ENCODE assay signal across 9 mouse cellular contexts in the genomic region with DNA sequence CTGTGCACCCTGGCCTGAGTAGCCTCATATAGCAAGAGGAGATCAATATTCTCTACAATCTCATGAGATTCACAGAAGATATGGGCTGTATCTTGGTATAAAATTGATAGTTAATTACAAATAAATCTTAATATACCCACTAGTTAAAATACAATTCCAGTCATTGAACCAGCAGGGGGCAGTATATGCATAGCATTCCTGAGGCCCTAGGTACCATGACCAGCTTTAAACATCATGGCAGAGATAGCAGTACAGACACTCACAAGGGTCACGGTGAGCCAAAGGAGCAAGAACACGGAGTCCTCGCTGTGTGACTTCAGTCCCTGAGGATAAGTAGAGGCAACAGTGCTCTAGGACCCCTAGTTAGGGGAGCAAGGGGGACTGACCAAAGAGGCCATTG. TPM values are rescaled to one million over a fixed set of nuclear protein-coding genes. Genes with fewer than 3 reads are reported as not detected.
A peak's percentile ranks its signal among the peaks of the same experiment; 100 is the strongest.
DNase-seq lines count a peak whose midpoint lies in the region; ATAC-seq and TF ChIP-seq lines count a peak whose summit lies in the region.
"Had no signal": no experiment of that assay in that cellular context is flagged by ENCODE, and none has a peak within 500 bp of the region (broad histone marks: within the 10 kb centered on the region; RNA-seq: fewer than 3 reads in every experiment).

No protein-coding gene starts in this region.

- WGBS in embryonic facial prominence, embryonic 10.5 days: 67% methylated on average over 3 of the region's 3 CpGs
- 36% methylated on average over 3 of the region's 3 CpGs for WGBS in lung, embryonic 14.5 days
- 45% methylated on average over 3 of the region's 3 CpGs for WGBS in intestine, embryonic 16.5 days

- DNase-seq in layer of hippocampus, adult 2 months (ENCODE audit: low spot score in 2 of 2): peak; percentile 55 to 61
- DNase-seq in layer of hippocampus, adult 8-10 months (ENCODE audit: low spot score in 2 of 2): no peak
- peak; percentile 30 to 63 for DNase-seq in CD8-positive naive resting alpha-beta T cell, adult 2 months (ENCODE audit: low read depth in 2 of 2, low spot score in 2 of 2)
- peak; percentile 32 for DNase-seq in Muller cell, postnatal 12 days (ENCODE audit: inconsistent ontology term)
- peak; percentile 34 for DNase-seq in embryonic facial prominence, embryonic 10.5 days (ENCODE audit: low spot score)
- peak; percentile 86 for DNase-seq in lung, embryonic 14.5 days

- peak; percentile 89 for TF ChIP-seq CTCF in layer of hippocampus, adult 2 months (conservative IDR thresholded peaks at IDR 0.05)
- TF ChIP-seq CTCF in lung, embryonic 14.5 days (IDR thresholded peaks at IDR 0.05; ENCODE audit: low read depth): peak; percentile 74

- H3K4me3 ChIP-seq in layer of hippocampus, adult 2 months: no peak overlapping the region
- no peak overlapping the region for H3K4me3 ChIP-seq in embryonic facial prominence, embryonic 10.5 days
- H3K4me3 ChIP-seq in lung, embryonic 14.5 days (ENCODE audit: low read depth, low read length): no peak overlapping the region
- H3K4me3 ChIP-seq in intestine, embryonic 16.5 days (ENCODE audit: low read length): no peak overlapping the region
- H3K4me3 ChIP-seq: midbrain, embryonic 12.5 days had no signal

- H3K27me3 ChIP-seq in embryonic facial prominence, embryonic 10.5 days (replicated peaks; ENCODE audit: low read depth, poor library complexity, severe bottlenecking): no peaks in the 10 kb centered on the region
- no peaks in the 10 kb centered on the region for H3K27me3 ChIP-seq in lung, embryonic 14.5 days (ENCODE audit: insufficient read depth, low read length)
- no peaks in the 10 kb centered on the region for H3K27me3 ChIP-seq in intestine, embryonic 16.5 days (replicated peaks; ENCODE audit: control insufficient read depth, insufficient read depth, low read length)
- H3K27me3 ChIP-seq: midbrain, embryonic 12.5 days had no signal

- H3K9ac ChIP-seq in lung, embryonic 14.5 days: no peak overlapping the region
- H3K9ac ChIP-seq in intestine, embryonic 16.5 days (ENCODE audit: low read depth, low read length): no peak overlapping the region
- H3K9ac ChIP-seq: midbrain, embryonic 12.5 days had no signal

- no peak overlapping the region for H3K4me2 ChIP-seq in lung, embryonic 14.5 days
- no peak overlapping the region for H3K4me2 ChIP-seq in intestine, embryonic 16.5 days (ENCODE audit: low read depth, low read length)
- H3K4me2 ChIP-seq: midbrain, embryonic 12.5 days had no signal

- no peaks in the 10 kb centered on the region for H3K36me3 ChIP-seq in embryonic facial prominence, embryonic 10.5 days (replicated peaks)
- H3K36me3 ChIP-seq in lung, embryonic 14.5 days (ENCODE audit: insufficient read depth): no peaks in the 10 kb centered on the region
- H3K36me3 ChIP-seq in intestine, embryonic 16.5 days (ENCODE audit: control insufficient read depth, insufficient read depth, low read length): no peaks in the 10 kb centered on the region
- H3K36me3 ChIP-seq: midbrain, embryonic 12.5 days had no signal

- H3K27ac ChIP-seq in layer of hippocampus, adult 2 months: no peak overlapping the region
- H3K27ac ChIP-seq in embryonic facial prominence, embryonic 10.5 days (replicated peaks): no peak overlapping the region
- no peak overlapping the region for H3K27ac ChIP-seq in lung, embryonic 14.5 days (ENCODE audit: low read depth)
- no peak overlapping the region for H3K27ac ChIP-seq in intestine, embryonic 16.5 days (ENCODE audit: low read length)
- H3K27ac ChIP-seq: midbrain, embryonic 12.5 days had no signal

- no peaks in the 10 kb centered on the region for H3K9me3 ChIP-seq in embryonic facial prominence, embryonic 10.5 days
- H3K9me3 ChIP-seq in lung, embryonic 14.5 days (ENCODE audit: low read depth, low read length): no peaks in the 10 kb centered on the region
- no peaks in the 10 kb centered on the region for H3K9me3 ChIP-seq in intestine, embryonic 16.5 days (ENCODE audit: control insufficient read depth, low read length)
- H3K9me3 ChIP-seq: midbrain, embryonic 12.5 days had no signal

- H3K4me1 ChIP-seq in embryonic facial prominence, embryonic 10.5 days: 0 out of 2 replicates have a peak, but pooled peaks cover 2% of the 10 kb centered on the region
- no peaks in the 10 kb centered on the region for H3K4me1 ChIP-seq in lung, embryonic 14.5 days (ENCODE audit: insufficient read depth)
- no peaks in the 10 kb centered on the region for H3K4me1 ChIP-seq in intestine, embryonic 16.5 days (ENCODE audit: control insufficient read depth, insufficient read depth, low read length)

- ATAC-seq in lung, embryonic 14.5 days (ENCODE audit: insufficient read depth): no peak
- ATAC-seq in intestine, embryonic 16.5 days: no peak

RNA-seq across cellular contexts. Expression of a gene that starts 28.6 kb away (rescaled TPM):
- total RNA-seq in layer of hippocampus, adult 2 months (2021): 10 to 100 TPM; 30.2 to 30.3 TPM
- 10 to 100 TPM; 31.7 to 53.2 (median 43.4) TPM for total RNA-seq in layer of hippocampus, adult 8-10 months (2022)
- polyA plus RNA-seq in embryonic facial prominence, embryonic 10.5 days (2016; fragmentation: Nextera tagmentation; extraction: Ambion mirVana): 0.41 and 0.46 TPM in 2 replicates
- 3.6 and 4.0 TPM in 2 replicates for polyA plus RNA-seq in lung, embryonic 14.5 days (2014; fragmentation: Nextera tagmentation; extraction: Ambion mirVana)
- 3.3 and 4.4 TPM in 2 replicates for polyA plus RNA-seq in intestine, embryonic 16.5 days (2015; fragmentation: Nextera tagmentation; extraction: Ambion mirVana)

RNA-seq across cellular contexts. Expression of a gene that starts 50.0 kb away (rescaled TPM):
- total RNA-seq in layer of hippocampus, adult 2 months (2021): 10 to 100 TPM; 20.4 to 23.8 TPM
- 10 to 100 TPM; 25.6 to 39.3 (median 29.1) TPM for total RNA-seq in layer of hippocampus, adult 8-10 months (2022)
- polyA plus RNA-seq in embryonic facial prominence, embryonic 10.5 days (2016; fragmentation: Nextera tagmentation; extraction: Ambion mirVana): 2.4 and 4.3 TPM in 2 replicates
- 10.4 and 10.9 TPM in 2 replicates for polyA plus RNA-seq in lung, embryonic 14.5 days (2014; fragmentation: Nextera tagmentation; extraction: Ambion mirVana)
- polyA plus RNA-seq in intestine, embryonic 16.5 days (2015; fragmentation: Nextera tagmentation; extraction: Ambion mirVana): 14.9 and 16.2 TPM in 2 replicates

RNA-seq across cellular contexts. Expression of a gene that starts 57.3 kb away (rescaled TPM):
- total RNA-seq in layer of hippocampus, adult 2 months (2021): 10 to 100 TPM; 11.4 to 12.9 TPM
- 1 to 10 TPM; 6.6 to 8.4 (median 7.8) TPM for total RNA-seq in layer of hippocampus, adult 8-10 months (2022)
- 0.11 and 0.39 TPM in 2 replicates for polyA plus RNA-seq in embryonic facial prominence, embryonic 10.5 days (2016; fragmentation: Nextera tagmentation; extraction: Ambion mirVana)
- 1.1 TPM in 2 replicates for polyA plus RNA-seq in lung, embryonic 14.5 days (2014; fragmentation: Nextera tagmentation; extraction: Ambion mirVana)
- 1.8 and 2.0 TPM in 2 replicates for polyA plus RNA-seq in intestine, embryonic 16.5 days (2015; fragmentation: Nextera tagmentation; extraction: Ambion mirVana)

RNA-seq across cellular contexts. Expression of a gene that starts 58.9 kb away (rescaled TPM):
- under 1 TPM in 1 of 2 experiments, not detected in 1; 0.17 TPM for total RNA-seq in layer of hippocampus, adult 2 months (2021)
- total RNA-seq in layer of hippocampus, adult 8-10 months (2022): under 1 TPM in 1 of 4 experiments, not detected in 3; 0.16 TPM
- not detected in 2 replicates for polyA plus RNA-seq in embryonic facial prominence, embryonic 10.5 days (2016; fragmentation: Nextera tagmentation; extraction: Ambion mirVana)
- 0.09 TPM in 1 of 2 replicates, not detected in the other for polyA plus RNA-seq in lung, embryonic 14.5 days (2014; fragmentation: Nextera tagmentation; extraction: Ambion mirVana)
- not detected in 2 replicates for polyA plus RNA-seq in intestine, embryonic 16.5 days (2015; fragmentation: Nextera tagmentation; extraction: Ambion mirVana)
- polyA plus RNA-seq: heart, embryonic 14.5 days; midbrain, embryonic 12.5 days had no signal

Comparison
In these comparisons a context has a peak if more than half of its experiments do, and no peak if none do; other contexts are left out.
1. DNase-seq: peak in layer of hippocampus, adult 2 months (2 of 2), CD8-positive naive resting alpha-beta T cell, adult 2 months (2 of 2), Muller cell, postnatal 12 days (single experiment), embryonic facial prominence, embryonic 10.5 days (single experiment) and lung, embryonic 14.5 days (single experiment); none in layer of hippocampus, adult 8-10 months (0 of 2).